Mouse (Mus musculus) adrenal gland, postnatal 36 days (tissue): ENCODE results near the gene Prrx1. TPM values are rescaled to one million over a fixed set of nuclear protein-coding genes. Genes with fewer than 3 reads are reported as not detected.

Experiments
- DNase-seq, 2 experiments: peaks; one replicate each; pipeline ENCODE4 v3.0.0; 2021; ENCODE audit warnings: mixed read lengths in 1 of 2
- total RNA-seq, 2 experiments: library from RNA; stranded (reverse); gene quantifications; 2 replicates each; pipeline ENCODE4 v1.2.3; 2021

Gene Prrx1
- total RNA-seq, 2 experiments from 2014 or later, result 9.5 to 9.8 TPM

GRCm38 (mm10) chr1:163311861-163312811 lies 1.4 kb downstream of the Prrx1 start:
- peak; percentile 60 to 61 for DNase-seq

- no peak for DNase-seq
Measured at GRCm38 (mm10) chr1:163311006-163311836, 2.3 kb downstream of the Prrx1 start.

GRCm38 (mm10) chr1:163310023-163310754 lies 3.3 kb downstream of the Prrx1 start:
- no peak for DNase-seq

GRCm38 (mm10) chr1:163309466-163309865 lies 4.0 kb downstream of the Prrx1 start:
- DNase-seq, result no peak

- no peak for DNase-seq
Measured at GRCm38 (mm10) chr1:163308631-163309030, 4.9 kb downstream of the Prrx1 start.

- no peak for DNase-seq
Measured at GRCm38 (mm10) chr1:163307706-163308105, 5.8 kb downstream of the Prrx1 start.

GRCm38 (mm10) chr1:163305956-163306355 lies 7.6 kb downstream of the Prrx1 start:
- peak in 1 of 2 experiments; percentile 7 for DNase-seq

- no peak for DNase-seq
Measured at GRCm38 (mm10) chr1:163304837-163305236, 8.7 kb downstream of the Prrx1 start.

GRCm38 (mm10) chr1:163302292-163302691 lies 11.2 kb downstream of the Prrx1 start:
- DNase-seq, result no peak

GRCm38 (mm10) chr1:163293152-163293551 lies 20.4 kb downstream of the Prrx1 start:
- DNase-seq, result no peak

- no peak for DNase-seq
Measured at GRCm38 (mm10) chr1:163291925-163292324, 21.6 kb downstream of the Prrx1 start.

GRCm38 (mm10) chr1:163289131-163289530 lies 24.4 kb downstream of the Prrx1 start:
- no peak for DNase-seq

GRCm38 (mm10) chr1:163285539-163285938 lies 28.0 kb downstream of the Prrx1 start:
- no peak for DNase-seq

- peak; percentile 4 to 19 for DNase-seq
Measured at GRCm38 (mm10) chr1:163285136-163285535, 28.4 kb downstream of the Prrx1 start.

- no peak for DNase-seq
Measured at GRCm38 (mm10) chr1:163283980-163284635, 29.4 kb downstream of the Prrx1 start.

- DNase-seq, result no peak
Measured at GRCm38 (mm10) chr1:163281450-163282198, 31.9 kb downstream of the Prrx1 start.

- no peak for DNase-seq
Measured at GRCm38 (mm10) chr1:163280842-163281122, 32.7 kb downstream of the Prrx1 start.

GRCm38 (mm10) chr1:163280097-163280841 lies 33.2 kb downstream of the Prrx1 start:
- no peak for DNase-seq

- DNase-seq, result no peak
Measured at GRCm38 (mm10) chr1:163277069-163277468, 36.4 kb downstream of the Prrx1 start.

- no peak for DNase-seq
Measured at GRCm38 (mm10) chr1:163274919-163275318, 38.6 kb downstream of the Prrx1 start.
